Mouse (Mus musculus): ENCODE measurements around the gene Gm9945.

- TF ChIP-seq CTCF (IDR thresholded peaks at IDR 0.05; ENCODE audit: low read depth, low read length) (no peak), POLR2A (IDR thresholded peaks at IDR 0.05; ENCODE audit: insufficient read depth, low read length) (no peak), EP300 (IDR thresholded peaks at IDR 0.05; ENCODE audit: insufficient read depth, low read depth, low read length) (no peak)
Measured at GRCm38 (mm10) chr11:53518759-53519158, 38.8 kb downstream of the Gm9945 start.
